Mouse (Mus musculus) lung, postnatal 0 days (tissue): ENCODE measurements at regions not wholly inside any gene's neighbourhood (a gene's known extent, or its start where the extent isn't known, plus 50 kb on each side); places are given as distances from the start of the nearest gene placed in this dataset.

Experiments used
- CTCF ChIP-seq: IDR thresholded peaks from 2 replicates; pipeline ENCODE4 v1.5.1; 2016; ENCODE audit warnings: antibody characterized with exemption, mild to moderate bottlenecking
- EP300 ChIP-seq: IDR thresholded peaks from 2 replicates; pipeline ENCODE4 v1.6.1; 2016; ENCODE audit warnings: antibody characterized with exemption, mild to moderate bottlenecking, control low read depth

DNA sequence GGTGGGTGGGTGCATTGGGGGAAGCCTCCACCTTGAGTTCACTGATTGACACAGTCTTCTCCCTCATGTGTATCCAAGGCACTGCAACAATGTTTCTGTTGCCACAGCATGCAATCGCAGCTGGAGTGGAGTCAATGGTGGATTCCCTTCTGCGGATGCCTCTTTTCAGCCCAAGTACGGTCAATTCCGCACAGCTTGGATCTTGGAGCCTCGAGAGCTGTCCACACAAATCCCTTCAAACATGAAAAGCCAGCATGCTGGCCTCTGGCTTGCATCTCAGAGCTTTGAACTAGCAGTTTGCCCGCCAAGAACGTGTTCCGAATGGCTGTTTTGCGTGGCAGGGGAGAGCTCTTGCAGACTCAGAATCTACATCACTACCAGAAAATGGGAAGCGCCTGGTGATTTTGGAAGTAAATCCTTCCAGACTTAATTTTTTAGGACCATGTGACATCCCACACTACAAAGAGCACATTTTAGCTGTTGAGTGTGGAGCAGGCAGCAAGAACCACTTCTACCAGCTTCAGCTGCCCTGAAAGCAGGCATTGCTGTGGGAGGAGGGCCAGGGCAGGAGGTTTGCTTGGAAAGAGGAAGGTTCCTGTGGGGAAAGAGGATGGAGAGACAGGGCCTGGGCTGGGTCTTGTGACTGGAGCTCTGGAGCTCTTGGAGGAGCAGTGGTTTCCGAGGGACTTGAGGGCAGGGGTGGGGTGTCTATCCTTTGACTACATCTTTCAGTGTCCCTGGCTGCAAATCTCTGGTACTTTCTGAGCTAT, 84.4 kb downstream of the Asb1 start:
- TF ChIP-seq EP300 (no peak), CTCF (no peak)
